ENCODE assay signal across 10 mouse cellular contexts in the genomic region with DNA sequence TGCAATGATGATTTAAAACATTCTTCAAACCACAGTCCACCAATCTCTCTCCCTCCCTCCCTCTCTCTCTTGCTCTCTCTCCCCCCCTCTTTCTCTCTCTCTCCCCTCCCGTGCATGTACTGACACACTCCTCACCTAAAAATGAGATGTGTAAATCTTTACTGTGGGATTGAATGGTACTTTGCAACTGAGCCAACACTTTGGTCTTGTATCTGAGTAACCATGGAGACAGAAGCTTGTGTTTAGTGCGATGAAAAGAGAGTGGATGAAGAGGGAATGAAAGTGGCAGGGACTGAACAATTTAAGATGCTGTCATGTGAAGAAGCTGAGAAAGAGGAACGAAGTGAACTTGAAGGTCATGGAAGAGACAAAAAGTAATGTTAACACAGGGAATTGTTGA. TPM values are rescaled to one million over a fixed set of nuclear protein-coding genes. Genes with fewer than 3 reads are reported as not detected.
DNase-seq lines count a peak whose midpoint lies in the region; ATAC-seq and TF ChIP-seq lines count a peak whose summit lies in the region.
"Not testable (repeated sequence)": the region's sequence is repeated elsewhere in the genome, so short reads cannot be mapped to it uniquely, and the experiment has no call there.
"Had no signal": no experiment of that assay in that cellular context is flagged by ENCODE, and none has a peak within 500 bp of the region (broad histone marks: within the 10 kb centered on the region; RNA-seq: fewer than 3 reads in every experiment).

No protein-coding gene starts in this region.

- not testable (repeated sequence) for H3K4me3 ChIP-seq in forebrain, embryonic 13.5 days; forebrain, embryonic 16.5 days (replicated peaks; ENCODE audit: low read length); hindbrain, embryonic 16.5 days (ENCODE audit: low read length); midbrain, embryonic 11.5 days (ENCODE audit: low read depth, low read length); midbrain, embryonic 14.5 days (replicated peaks; ENCODE audit: low read depth, low read length); midbrain, postnatal 0 days (ENCODE audit: low read depth, low read length)

- H3K9me3 ChIP-seq in forebrain, embryonic 13.5 days (replicated peaks); forebrain, embryonic 16.5 days (ENCODE audit: control insufficient read depth, low read length); hindbrain, embryonic 16.5 days (ENCODE audit: control insufficient read depth, low read length); midbrain, embryonic 11.5 days (ENCODE audit: control insufficient read depth, low read length); midbrain, embryonic 14.5 days (ENCODE audit: control insufficient read depth, low read length); midbrain, postnatal 0 days (ENCODE audit: low read length): not testable (repeated sequence)

- not testable (repeated sequence) for H3K27ac ChIP-seq in forebrain, embryonic 13.5 days; forebrain, embryonic 16.5 days (ENCODE audit: low read length); hindbrain, embryonic 16.5 days (ENCODE audit: low read depth, low read length); midbrain, embryonic 11.5 days (ENCODE audit: low read depth, low read length); midbrain, embryonic 14.5 days (replicated peaks; ENCODE audit: low read depth, low read length); midbrain, postnatal 0 days (ENCODE audit: low read depth, low read length)

- not testable (repeated sequence) for H3K4me2 ChIP-seq in forebrain, embryonic 13.5 days; forebrain, embryonic 16.5 days (ENCODE audit: low read length); hindbrain, embryonic 16.5 days (ENCODE audit: low read length); midbrain, embryonic 11.5 days; midbrain, embryonic 14.5 days (ENCODE audit: low read length); midbrain, postnatal 0 days (ENCODE audit: low read depth, low read length, poor library complexity, severe bottlenecking)

- not testable (repeated sequence) for H3K36me3 ChIP-seq in forebrain, embryonic 13.5 days (ENCODE audit: poor library complexity, severe bottlenecking); forebrain, embryonic 16.5 days (ENCODE audit: control insufficient read depth, insufficient read depth); hindbrain, embryonic 16.5 days (ENCODE audit: control insufficient read depth, insufficient read depth, low read length); midbrain, embryonic 11.5 days (ENCODE audit: control insufficient read depth, insufficient read depth, low read length); midbrain, embryonic 14.5 days (ENCODE audit: control insufficient read depth, insufficient read depth, low read length); midbrain, postnatal 0 days (ENCODE audit: insufficient read depth, low read length)

- not testable (repeated sequence) for H3K9ac ChIP-seq in forebrain, embryonic 13.5 days; forebrain, embryonic 16.5 days (replicated peaks; ENCODE audit: low read depth, low read length); hindbrain, embryonic 16.5 days (ENCODE audit: low read depth, low read length); midbrain, embryonic 11.5 days (ENCODE audit: low read length); midbrain, embryonic 14.5 days (replicated peaks; ENCODE audit: low read length); midbrain, postnatal 0 days (replicated peaks; ENCODE audit: low read length, poor library complexity, severe bottlenecking)

- H3K4me1 ChIP-seq in forebrain, embryonic 13.5 days; forebrain, embryonic 16.5 days (replicated peaks; ENCODE audit: control insufficient read depth, insufficient read depth, low read length); hindbrain, embryonic 16.5 days (ENCODE audit: control insufficient read depth, insufficient read depth, low read depth, low read length); midbrain, embryonic 11.5 days (ENCODE audit: control insufficient read depth, insufficient read depth, low read length); midbrain, embryonic 14.5 days (ENCODE audit: control insufficient read depth, insufficient read depth, low read length); midbrain, postnatal 0 days (ENCODE audit: insufficient read depth, low read length): not testable (repeated sequence)

- not testable (repeated sequence) for DNase-seq in midbrain, embryonic 11.5 days (ENCODE audit: low spot score, missing footprints); midbrain, embryonic 14.5 days; midbrain, postnatal 0 days (ENCODE audit: low spot score)
- DNase-seq in retina, postnatal 1 day = peak; percentile 4

- not testable (repeated sequence) for TF ChIP-seq CTCF in midbrain, postnatal 0 days (IDR thresholded peaks at IDR 0.05)

- WGBS in forebrain, embryonic 13.5 days = 13% methylated on average over 3 of the region's 3 CpGs
- WGBS in forebrain, embryonic 16.5 days = 6% methylated on average over 3 of the region's 3 CpGs
- 25% methylated on average over 3 of the region's 3 CpGs for WGBS in hindbrain, embryonic 16.5 days
- WGBS in midbrain, embryonic 11.5 days = 44% methylated on average over 3 of the region's 3 CpGs
- WGBS in midbrain, embryonic 14.5 days = 15% methylated on average over 3 of the region's 3 CpGs
- 5% methylated on average over 3 of the region's 3 CpGs for WGBS in midbrain, postnatal 0 days

- not testable (repeated sequence) for H3K27me3 ChIP-seq in forebrain, embryonic 13.5 days; forebrain, embryonic 16.5 days (replicated peaks; ENCODE audit: control insufficient read depth, insufficient read depth, low read length); hindbrain, embryonic 16.5 days (replicated peaks; ENCODE audit: control insufficient read depth, insufficient read depth, low read length); midbrain, embryonic 11.5 days (ENCODE audit: control insufficient read depth, insufficient read depth, low read length); midbrain, embryonic 14.5 days (ENCODE audit: control insufficient read depth, insufficient read depth, low read length); midbrain, postnatal 0 days (ENCODE audit: insufficient read depth, low read length)

- ATAC-seq in forebrain, embryonic 13.5 days = peak; percentile 64; the same call in 1 of the 2 replicates
- peak; percentile 73 for ATAC-seq in forebrain, embryonic 16.5 days
- ATAC-seq in hindbrain, embryonic 16.5 days = peak; percentile 48; the same call in 1 of the 2 replicates
- ATAC-seq in midbrain, embryonic 11.5 days (ENCODE audit: low FRiP score) = 0 out of 2 replicates have a peak, but pooled peaks have one; percentile 30
- ATAC-seq in midbrain, embryonic 14.5 days (ENCODE audit: low FRiP score, low TSS enrichment) = 0 out of 2 replicates have a peak, but pooled peaks have one; percentile 20
- peak; percentile 63; the same call in 1 of the 2 replicates for ATAC-seq in midbrain, postnatal 0 days (ENCODE audit: low FRiP score)

RNA-seq across cellular contexts. Expression of a gene that starts 13.1 kb away (rescaled TPM):
- 0.12 and 0.24 TPM in 2 replicates for polyA plus RNA-seq in forebrain, embryonic 13.5 days (2015; fragmentation: Nextera tagmentation; extraction: Ambion mirVana)
- 0.35 and 0.70 TPM in 2 replicates for polyA plus RNA-seq in forebrain, embryonic 16.5 days (2015; fragmentation: Nextera tagmentation; extraction: Ambion mirVana)
- polyA plus RNA-seq in hindbrain, embryonic 16.5 days (2015; fragmentation: Nextera tagmentation; extraction: Ambion mirVana) = 0.26 and 0.31 TPM in 2 replicates
- polyA plus RNA-seq in midbrain, embryonic 11.5 days (2014; fragmentation: Nextera tagmentation; extraction: Ambion mirVana) = 0.06 TPM in 1 of 2 replicates, not detected in the other
- 0.18 and 0.25 TPM in 2 replicates for polyA plus RNA-seq in midbrain, embryonic 14.5 days (2014; fragmentation: Nextera tagmentation; extraction: Ambion mirVana)
- 0.27 and 0.52 TPM in 2 replicates for total RNA-seq in midbrain, postnatal 0 days (2014; rRNA removed)
- polyA plus RNA-seq in midbrain, postnatal 0 days (2015; fragmentation: Nextera tagmentation; extraction: Ambion mirVana) = 1.0 and 1.4 TPM in 2 replicates
- total RNA-seq: granulocyte monocyte progenitor cell, adult 5-6 weeks had no signal
- polyA plus RNA-seq: forebrain, embryonic 10.5 days; hindbrain, embryonic 11.5 days had no signal

RNA-seq across cellular contexts. Expression of a gene that starts 27.6 kb away (rescaled TPM):
- 87.4 and 95.6 TPM in 2 replicates for polyA plus RNA-seq in forebrain, embryonic 13.5 days (2015; fragmentation: Nextera tagmentation; extraction: Ambion mirVana)
- polyA plus RNA-seq in forebrain, embryonic 16.5 days (2015; fragmentation: Nextera tagmentation; extraction: Ambion mirVana) = 93.4 and 106 TPM in 2 replicates
- 95.4 and 113 TPM in 2 replicates for polyA plus RNA-seq in hindbrain, embryonic 16.5 days (2015; fragmentation: Nextera tagmentation; extraction: Ambion mirVana)
- polyA plus RNA-seq in midbrain, embryonic 11.5 days (2014; fragmentation: Nextera tagmentation; extraction: Ambion mirVana) = 91.4 and 92.2 TPM in 2 replicates
- polyA plus RNA-seq in midbrain, embryonic 14.5 days (2014; fragmentation: Nextera tagmentation; extraction: Ambion mirVana) = 110 and 119 TPM in 2 replicates
- total RNA-seq in midbrain, postnatal 0 days (2014; rRNA removed) = 96.5 and 111 TPM in 2 replicates
- polyA plus RNA-seq in midbrain, postnatal 0 days (2015; fragmentation: Nextera tagmentation; extraction: Ambion mirVana) = 109 and 130 TPM in 2 replicates

Comparison
In these comparisons a context has a peak if more than half of its experiments do, and no peak if none do; other contexts are left out.
1. ATAC-seq: peak in every context shown above with its lines; median percentile 73 in forebrain, embryonic 16.5 days; 64 in forebrain, embryonic 13.5 days; 63 in midbrain, postnatal 0 days; 48 in hindbrain, embryonic 16.5 days; 30 in midbrain, embryonic 11.5 days; 20 in midbrain, embryonic 14.5 days.